Comparison of ENCODE assay signal across 8 mouse cellular contexts in genomic region chrX:140456279-140456731, GRCm38 (mm10). TPM values are rescaled to one million over a fixed set of nuclear protein-coding genes. Genes with fewer than 3 reads are reported as not detected.
DNase-seq lines count a peak whose midpoint lies in the region; ATAC-seq and TF ChIP-seq lines count a peak whose summit lies in the region.

Gene Prps1, plus strand, starts transcription at chrX:140456613.

- TF ChIP-seq CTCF in lung, adult 2 months (IDR thresholded peaks at IDR 0.05; ENCODE audit: insufficient read depth, low read length), result no peak

- peak within 1 kb of the TSS; percentile 59 for H3K4me3 ChIP-seq in forebrain, embryonic 15.5 days
- peak within 1 kb of the TSS; percentile 73 for H3K4me3 ChIP-seq in lung, adult 2 months (replicated peaks; ENCODE audit: extremely low read depth, low read depth, low read length)

- H3K9ac ChIP-seq in forebrain, embryonic 15.5 days (replicated peaks), result peak within 1 kb of the TSS; percentile 60

- H3K27ac ChIP-seq in forebrain, embryonic 15.5 days (replicated peaks), result no peak within 1 kb of the TSS

- peak within 1 kb of the TSS; percentile 50 for H3K4me2 ChIP-seq in forebrain, embryonic 15.5 days (replicated peaks)

- DNase-seq in ES-CJ7 (ENCODE audit: low read depth, low spot score), result peak; percentile 91
- peak; percentile 76 for DNase-seq in cerebellum, adult 11 months
- DNase-seq in heart, postnatal 25 days (ENCODE audit: low spot score), result peak; percentile 66
- DNase-seq in layer of hippocampus, adult 18-20 months (ENCODE audit: low spot score in 2 of 2), result peak; percentile 70 to 87
- peak; percentile 78 for DNase-seq in lung, adult 2 months
- DNase-seq in thymus, adult 18-20 months, result peak; percentile 75 to 80

- H3K27me3 ChIP-seq in forebrain, embryonic 15.5 days, result no peaks in the 10 kb centered on the region

- peaks cover 3% of the 10 kb centered on the region; the same call in 1 of the 2 replicates for H3K4me1 ChIP-seq in forebrain, embryonic 15.5 days
- H3K4me1 ChIP-seq in lung, adult 2 months (ENCODE audit: control insufficient read depth, insufficient read depth, low read length), result no peaks in the 10 kb centered on the region

- TF ChIP-seq POLR2A in lung, adult 2 months (IDR thresholded peaks at IDR 0.05; ENCODE audit: borderline replicate concordance, extremely low read depth, low read depth, low read length), result peak; percentile 75; the same call in 1 of the 2 replicates

- intact Hi-C loops in heart, postnatal 25 days (cut with DNase I), result no loop called here

- 19% methylated on average over 26 of the region's 26 CpGs for WGBS in forebrain, embryonic 15.5 days
- 31% methylated on average over 26 of the region's 26 CpGs for WGBS in lung, adult 2 months

- ATAC-seq in forebrain, embryonic 15.5 days (replicated peaks), result peak; percentile 97
- peak; percentile 96 for ATAC-seq in neutrophil, adult 5-6 weeks (ENCODE audit: extremely low read depth, insufficient number of reproducible peaks, low FRiP score, poor library complexity, severe bottlenecking)

- no peaks in the 10 kb centered on the region for H3K36me3 ChIP-seq in forebrain, embryonic 15.5 days

- H3K9me3 ChIP-seq in forebrain, embryonic 15.5 days, result no peaks in the 10 kb centered on the region

RNA-seq across cellular contexts. Expression of gene Prps1, which starts in this region (rescaled TPM):
- 67.3 and 68.8 TPM in 2 replicates for polyA plus RNA-seq in forebrain, embryonic 15.5 days (2015; fragmentation: Nextera tagmentation; extraction: Ambion mirVana)
- 10 to 100 TPM; 27.8 to 28.0 TPM for total RNA-seq in heart, postnatal 25 days (2021)
- total RNA-seq in layer of hippocampus, adult 18-20 months (2021), result 10 to 100 TPM; 64.0 to 80.2 TPM
- 5.8 and 10.2 TPM in 2 replicates for polyA plus RNA-seq in lung, adult 2 months (2012; rRNA removed)
- total RNA-seq in neutrophil, adult 5-6 weeks (2017), result 14.0 and 15.2 TPM in 2 replicates
